Mouse (Mus musculus) forebrain, embryonic 14.5 days (tissue): ENCODE measurements around the gene Gm13276. TPM values are rescaled to one million over a fixed set of nuclear protein-coding genes. Genes with fewer than 3 reads are reported as not detected.
"Not testable (repeated sequence)": the region's sequence is repeated elsewhere in the genome, so short reads cannot be mapped to it uniquely, and the experiment has no call there.

Experiments used
- ATAC-seq: fragments of 200-750 bp; cut with Nextera tagmentation; 2 replicates; pipeline ENCODE4 v1.8.0; 2017; ENCODE audit warnings: mild to moderate bottlenecking, moderate library complexity
- DNase-seq: peaks from one replicate; pipeline ENCODE4 v3.0.0-alpha.2; 2015; ENCODE audit warnings: low spot score
- H3K27ac ChIP-seq: fragments of 300-500 bp; sonication (generic); 2 replicates; pipeline ENCODE4 v1.5.1; 2014; ENCODE audit warnings: low read depth, mild to moderate bottlenecking, control low read depth, low read length, moderate library complexity
- H3K27me3 ChIP-seq: fragments of 300-500 bp; sonication (generic); replicated peaks from 2 replicates; pipeline ENCODE4 v1.6.1; 2014; ENCODE audit warnings: low read length, control low read depth, mixed read lengths; ENCODE audit not compliant: control insufficient read depth, insufficient read depth
- H3K36me3 ChIP-seq: fragments of 300-500 bp; sonication (generic); 2 replicates; pipeline ENCODE4 v1.6.1; 2014; ENCODE audit warnings: low read length, control low read depth; ENCODE audit not compliant: control insufficient read depth, insufficient read depth
- H3K4me1 ChIP-seq: fragments of 300-500 bp; sonication (generic); 2 replicates; pipeline ENCODE4 v1.6.1; 2014; ENCODE audit warnings: antibody characterized with exemption, low read length, control low read depth; ENCODE audit not compliant: control insufficient read depth, insufficient read depth
- H3K4me2 ChIP-seq: fragments of 300-500 bp; sonication (generic); 2 replicates; pipeline ENCODE4 v1.6.1; 2014; ENCODE audit warnings: mild to moderate bottlenecking, control low read depth, low read length
- H3K4me3 ChIP-seq: fragments of 300-500 bp; sonication (generic); 2 replicates; pipeline ENCODE4 v1.5.1; 2014; ENCODE audit warnings: low read depth, low read length, control low read depth
- H3K9ac ChIP-seq: fragments of 300-500 bp; sonication (generic); 2 replicates; pipeline ENCODE4 v1.6.1; 2014; ENCODE audit warnings: mild to moderate bottlenecking, low read length, control low read depth, moderate library complexity
- H3K9me3 ChIP-seq: fragments of 300-500 bp; sonication (generic); replicated peaks from 2 replicates; pipeline ENCODE4 v1.6.1; 2016; ENCODE audit warnings: low read length, control low read depth, mixed read lengths; ENCODE audit not compliant: control insufficient read depth
- WGBS: fragments of 180-500 bp; shearing (Covaris S2); extraction: QIAGEN DNeasy Blood & Tissue Kit; methylation state at CpG from one replicate; pipeline ENCODE4 v1.1.7; 2014; 5-methylcytosine and 5-hydroxymethylcytosine counted together
- polyA plus RNA-seq: library from polyadenylated mRNA; unstranded; fragments of >200 nt; fragmentation: Nextera tagmentation; extraction: Ambion mirVana; gene quantifications from 2 replicates; pipeline ENCODE4 v1.2.1, GENCODE M21; 2014

Gene Gm13276
- polyA plus RNA-seq, 1 experiment from 2014 or later, result not detected

DNA sequence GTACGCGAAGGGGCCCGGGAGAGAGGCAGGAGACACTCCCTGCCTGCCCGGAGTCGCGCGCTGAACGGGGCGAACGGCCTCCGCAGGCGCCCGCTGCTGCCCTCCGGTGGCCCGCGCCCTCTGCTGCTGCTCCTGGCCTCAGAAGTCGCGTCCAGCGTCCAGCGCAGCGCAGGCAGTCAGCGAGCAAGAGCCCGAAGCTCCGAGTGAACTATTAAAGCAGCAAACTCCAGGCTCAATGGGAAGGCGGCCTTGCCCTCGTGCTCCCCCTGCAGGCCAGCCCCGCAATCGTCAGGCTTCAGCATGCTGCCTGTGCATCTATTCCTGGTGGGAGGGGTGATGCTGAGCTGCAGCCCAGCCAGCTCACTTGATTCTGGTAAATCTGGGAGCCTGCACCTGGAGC, 11.6 kb downstream of the Gm13276 start, which contains the start of gene Gm13279:
Gene Gm13279 (plus strand): TSS at position 301 of the 400 bp plus-strand sequence.
- not testable (repeated sequence) for H3K9ac ChIP-seq, H3K4me1 ChIP-seq, H3K27ac ChIP-seq, H3K4me3 ChIP-seq, H3K36me3 ChIP-seq, ATAC-seq, DNase-seq, H3K9me3 ChIP-seq, H3K4me2 ChIP-seq, H3K27me3 ChIP-seq
- WGBS, result no CpG with 5 or more reads among the region's 28 CpGs

DNA sequence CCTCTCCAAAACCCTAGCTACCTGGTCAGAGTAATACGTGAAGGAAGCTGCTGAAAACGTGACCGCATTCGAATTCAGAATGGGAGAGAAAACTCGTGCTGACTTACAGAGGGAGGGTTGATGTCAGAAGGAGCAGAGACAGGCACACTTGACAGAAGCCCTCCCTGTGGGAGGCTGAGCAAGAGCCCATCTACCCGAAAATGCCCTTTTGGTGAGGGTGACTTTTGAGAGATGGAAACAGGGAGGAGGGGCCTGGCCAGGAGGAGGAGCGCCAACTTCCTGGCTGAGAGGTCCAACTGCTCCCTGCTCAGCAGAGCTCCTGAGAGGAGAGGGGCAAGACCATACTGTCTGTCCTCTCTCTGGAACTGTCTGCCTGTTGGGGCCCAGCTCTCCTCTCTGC, 13.9 kb downstream of the Gm13276 start, which contains the start of gene Gm13285:
Gene Gm13285 (plus strand): TSS at position 301 of the 400 bp plus-strand sequence.
- H3K36me3 ChIP-seq, H3K27me3 ChIP-seq, H3K9me3 ChIP-seq, DNase-seq, H3K27ac ChIP-seq, H3K4me3 ChIP-seq, H3K4me2 ChIP-seq, H3K4me1 ChIP-seq, H3K9ac ChIP-seq, ATAC-seq: not testable (repeated sequence)
- 0% methylated on average over 1 of the region's 7 CpGs for WGBS

DNA sequence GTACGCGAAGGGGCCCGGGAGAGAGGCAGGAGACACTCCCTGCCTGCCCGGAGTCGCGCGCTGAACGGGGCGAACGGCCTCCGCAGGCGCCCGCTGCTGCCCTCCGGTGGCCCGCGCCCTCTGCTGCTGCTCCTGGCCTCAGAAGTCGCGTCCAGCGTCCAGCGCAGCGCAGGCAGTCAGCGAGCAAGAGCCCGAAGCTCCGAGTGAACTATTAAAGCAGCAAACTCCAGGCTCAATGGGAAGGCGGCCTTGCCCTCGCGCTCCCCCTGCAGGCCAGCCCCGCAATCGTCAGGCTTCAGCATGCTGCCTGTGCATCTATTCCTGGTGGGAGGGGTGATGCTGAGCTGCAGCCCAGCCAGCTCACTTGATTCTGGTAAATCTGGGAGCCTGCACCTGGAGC, 17.4 kb downstream of the Gm13276 start, which contains the start of gene Gm13287:
Gene Gm13287 (plus strand): TSS at position 301 of the 400 bp plus-strand sequence.
- not testable (repeated sequence) for H3K4me2 ChIP-seq, H3K9me3 ChIP-seq, H3K27ac ChIP-seq, H3K27me3 ChIP-seq, H3K36me3 ChIP-seq, H3K9ac ChIP-seq, ATAC-seq, DNase-seq, H3K4me1 ChIP-seq, H3K4me3 ChIP-seq
- WGBS, result no CpG with 5 or more reads among the region's 29 CpGs

DNA sequence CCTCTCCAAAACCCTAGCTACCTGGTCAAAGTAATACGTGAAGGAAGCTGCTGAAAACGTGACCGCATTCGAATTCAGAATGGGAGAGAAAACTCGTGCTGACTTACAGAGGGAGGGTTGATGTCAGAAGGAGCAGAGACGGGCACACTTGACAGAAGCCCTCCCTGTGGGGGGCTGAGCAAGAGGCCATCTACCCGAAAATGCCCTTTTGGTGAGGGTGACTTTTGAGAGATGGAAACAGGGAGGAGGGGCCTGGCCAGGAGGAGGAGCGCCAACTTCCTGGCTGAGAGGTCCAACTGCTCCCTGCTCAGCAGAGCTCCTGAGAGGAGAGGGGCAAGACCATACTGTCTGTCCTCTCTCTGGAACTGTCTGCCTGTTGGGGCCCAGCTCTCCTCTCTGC, 19.7 kb downstream of the Gm13276 start, which contains the start of gene Gm13288:
Gene Gm13288 (plus strand): TSS at position 301 of the 400 bp plus-strand sequence.
- not testable (repeated sequence) for ATAC-seq, H3K9me3 ChIP-seq, DNase-seq, H3K9ac ChIP-seq, H3K36me3 ChIP-seq, H3K27me3 ChIP-seq, H3K4me1 ChIP-seq, H3K27ac ChIP-seq, H3K4me3 ChIP-seq
- WGBS, result no CpG with 5 or more reads among the region's 8 CpGs
- H3K4me2 ChIP-seq, result peak within 1 kb of the TSS; percentile 34; the same call in 1 of the 2 replicates

DNA sequence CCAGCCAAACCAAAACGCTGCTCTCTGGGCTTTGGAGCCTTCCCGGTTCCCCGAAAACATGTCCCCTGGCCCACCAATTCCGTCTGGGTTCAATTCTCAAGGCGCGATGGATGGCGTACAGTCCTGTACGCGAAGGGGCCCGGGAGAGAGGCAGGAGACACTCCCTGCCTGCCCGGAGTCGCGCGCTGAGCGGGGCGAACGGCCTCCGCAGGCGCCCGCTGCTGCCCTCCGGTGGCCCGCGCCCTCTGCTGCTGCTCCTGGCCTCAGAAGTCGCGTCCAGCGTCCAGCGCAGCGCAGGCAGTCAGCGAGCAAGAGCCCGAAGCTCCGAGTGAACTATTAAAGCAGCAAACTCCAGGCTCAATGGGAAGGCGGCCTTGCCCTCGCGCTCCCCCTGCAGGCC, 20.3 kb downstream of the Gm13276 start:
- H3K27ac ChIP-seq, ATAC-seq, H3K9me3 ChIP-seq, H3K4me1 ChIP-seq, H3K27me3 ChIP-seq, H3K36me3 ChIP-seq, H3K4me3 ChIP-seq, DNase-seq, H3K9ac ChIP-seq: not testable (repeated sequence)
- H3K4me2 ChIP-seq, result peak overlapping the region; percentile 34; the same call in 1 of the 2 replicates
- WGBS, result no CpG with 5 or more reads among the region's 34 CpGs

DNA sequence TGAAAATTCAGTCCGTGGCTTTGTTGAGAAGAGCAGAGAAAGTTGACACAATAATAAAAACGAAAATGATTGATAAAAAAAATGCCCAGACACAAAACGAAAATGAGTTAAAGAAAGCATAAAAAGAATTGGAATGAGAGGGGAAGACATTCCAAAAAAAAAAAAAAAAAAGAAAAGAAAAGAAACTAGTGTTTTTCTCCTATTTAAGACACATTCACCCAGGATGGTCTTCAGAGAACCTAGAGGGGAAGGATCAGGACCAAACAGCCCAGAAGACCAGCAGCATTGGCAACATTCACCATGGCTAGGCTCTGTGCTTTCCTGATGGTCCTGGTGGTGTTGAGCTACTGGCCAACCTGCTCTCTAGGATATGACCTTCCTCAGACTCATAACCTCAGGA, 30.4 kb downstream of the Gm13276 start, which contains the start of gene Ifna7:
Gene Ifna7 (plus strand): TSS at position 301 of the 400 bp plus-strand sequence.
- H3K4me1 ChIP-seq, result no peaks in the 10 kb centered on the region
- ATAC-seq, result no peak
- H3K4me3 ChIP-seq, result no peak within 1 kb of the TSS

DNA sequence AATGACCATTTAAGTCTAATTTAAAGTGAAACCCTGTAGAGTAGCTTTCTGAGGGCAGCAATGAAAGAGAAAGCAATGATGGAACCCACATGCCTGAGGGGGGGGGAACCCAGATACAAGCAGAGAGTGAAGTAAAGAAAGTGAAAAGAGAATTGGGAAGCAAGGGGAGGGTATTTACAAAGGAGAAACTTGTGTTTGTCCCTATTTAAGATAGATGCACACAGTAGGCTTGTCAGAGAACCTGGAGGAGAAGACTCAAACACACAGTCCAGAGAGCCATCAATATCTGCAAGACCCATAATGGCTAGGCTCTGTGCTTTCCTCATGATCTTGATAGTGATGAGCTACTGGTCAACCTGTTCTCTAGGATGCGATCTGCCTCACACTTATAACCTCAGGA, 34.1 kb downstream of the Gm13276 start, which contains the start of gene Ifna11:
Gene Ifna11 (plus strand): TSS at position 301 of the 400 bp plus-strand sequence.
- Histone ChIP-seq H3K9me3 (no peaks in the 10 kb centered on the region), H3K27me3 (no peaks in the 10 kb centered on the region), H3K36me3 (no peaks in the 10 kb centered on the region), H3K27ac (no peak within 1 kb of the TSS), H3K9ac (no peak within 1 kb of the TSS), H3K4me2 (no peak within 1 kb of the TSS), H3K4me1 (no peaks in the 10 kb centered on the region), H3K4me3 (no peak within 1 kb of the TSS)
- DNase-seq (no peak), ATAC-seq (no peak)
- 76% methylated on average over 1 of the region's 1 CpGs for WGBS

More for the DNA sequence above, 30.4 kb downstream of the Gm13276 start, which contains the start of gene Ifna7:
- no peak within 1 kb of the TSS for H3K9ac ChIP-seq
- no peak for DNase-seq
- H3K4me2 ChIP-seq, result no peak within 1 kb of the TSS
- no peak within 1 kb of the TSS for H3K27ac ChIP-seq
- no peaks in the 10 kb centered on the region for H3K36me3 ChIP-seq
- no peaks in the 10 kb centered on the region for H3K27me3 ChIP-seq
- no peaks in the 10 kb centered on the region for H3K9me3 ChIP-seq
- WGBS, result 66% methylated on average over 3 of the region's 3 CpGs

DNA sequence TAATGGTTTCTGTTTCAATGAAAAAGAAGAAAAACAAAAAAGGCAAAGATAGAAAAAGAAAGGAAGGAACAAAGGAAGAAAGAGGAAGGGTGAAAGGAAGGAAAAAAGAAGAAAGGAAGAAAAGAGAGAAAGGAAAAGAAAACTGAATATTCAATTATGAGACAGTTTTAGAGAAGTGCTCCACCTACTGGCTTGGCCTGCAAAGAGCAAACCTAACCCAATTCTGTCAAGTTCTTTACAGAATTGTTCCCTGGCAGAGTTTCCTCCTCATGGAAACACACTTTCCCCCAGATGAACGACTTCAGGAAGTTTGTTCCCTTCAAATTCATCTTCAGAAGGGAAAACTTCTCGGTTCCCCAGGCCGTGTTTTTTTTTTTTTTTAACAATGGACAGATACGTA, 37.5 kb downstream of the Gm13276 start:
- H3K4me3 ChIP-seq, result no peak overlapping the region
- H3K9ac ChIP-seq, result no peak overlapping the region
- DNase-seq (peak; percentile 56), ATAC-seq (no peak)
- H3K4me2 ChIP-seq, result no peak overlapping the region
- H3K27me3 ChIP-seq, result no peaks in the 10 kb centered on the region
- no peaks in the 10 kb centered on the region for H3K4me1 ChIP-seq
- no peak overlapping the region for H3K27ac ChIP-seq
- WGBS, result 18% methylated on average over 4 of the region's 4 CpGs
- no peaks in the 10 kb centered on the region for H3K36me3 ChIP-seq
- no peaks in the 10 kb centered on the region for H3K9me3 ChIP-seq

DNA sequence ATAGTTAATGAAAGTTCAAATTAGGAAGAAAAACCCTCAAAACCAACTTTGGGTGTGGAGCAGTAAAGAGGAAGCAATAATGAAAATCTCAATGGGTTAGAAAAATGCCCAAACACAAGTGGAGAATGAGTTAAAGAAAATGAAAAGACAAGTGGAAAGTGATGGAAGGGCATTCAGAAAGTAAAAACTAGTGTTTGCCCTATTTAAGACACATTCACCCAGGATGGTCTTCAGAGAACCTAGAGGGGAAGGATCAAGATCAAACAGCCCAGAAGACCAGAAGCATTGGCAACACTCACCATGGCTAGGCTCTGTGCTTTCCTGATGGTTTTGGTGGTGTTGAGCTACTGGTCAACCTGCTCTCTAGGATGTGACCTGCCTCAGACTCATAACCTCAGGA, 41.6 kb downstream of the Gm13276 start, which contains the start of gene Ifna6:
Gene Ifna6 (plus strand): TSS at position 301 of the 400 bp plus-strand sequence.
- H3K9ac ChIP-seq, DNase-seq, H3K4me1 ChIP-seq, H3K27ac ChIP-seq, H3K9me3 ChIP-seq, ATAC-seq, H3K36me3 ChIP-seq, H3K4me3 ChIP-seq, H3K4me2 ChIP-seq, H3K27me3 ChIP-seq: not testable (repeated sequence)
